Mouse (Mus musculus): ENCODE measurements around the gene Loxl3. TPM values are rescaled to one million over a fixed set of nuclear protein-coding genes. Genes with fewer than 3 reads are reported as not detected.
A peak's percentile ranks its signal among the peaks of the same experiment; 100 is the strongest.

Loxl3 gene
- total RNA-seq, 2 experiments from 2014 or later, result 0.46 TPM; not detected in 1

- ATAC-seq (replicated peaks; ENCODE audit: poor library complexity, severe bottlenecking), result peak; percentile 16; the same call in 1 of the 2 replicates
These were observed 43.8 kb downstream of the Loxl3 start, which contains the start of gene Pcgf1 for GRCm38 (mm10) chr6:83077630-83078323. Gene Pcgf1, plus strand, starts transcription at chr6:83077869.

- peak; percentile 91 for ATAC-seq (replicated peaks; ENCODE audit: poor library complexity, severe bottlenecking)
These were observed 44.4 kb downstream of the Loxl3 start for GRCm38 (mm10) chr6:83078324-83078858.

GRCm38 (mm10) chr6:83080210-83080609 is 46.2 kb downstream of the Loxl3 start:
- ATAC-seq (replicated peaks; ENCODE audit: poor library complexity, severe bottlenecking), result no peak

GRCm38 (mm10) chr6:83083497-83083896 is 49.5 kb downstream of the Loxl3 start:
- ATAC-seq (replicated peaks; ENCODE audit: poor library complexity, severe bottlenecking), result no peak

- ATAC-seq (replicated peaks; ENCODE audit: poor library complexity, severe bottlenecking), result no peak
These were observed 50.5 kb downstream of the Loxl3 start for GRCm38 (mm10) chr6:83084477-83084876.

GRCm38 (mm10) chr6:83086121-83087035 is 52.4 kb downstream of the Loxl3 start, which contains the start of gene Lbx2:
Gene Lbx2, plus strand, starts transcription at chr6:83086367.
- peak; percentile 48 for ATAC-seq (replicated peaks; ENCODE audit: poor library complexity, severe bottlenecking)

- 0 out of 2 replicates have a peak, but pooled peaks have one; percentile 6 for ATAC-seq (replicated peaks; ENCODE audit: poor library complexity, severe bottlenecking)
These were observed 53.4 kb downstream of the Loxl3 start for GRCm38 (mm10) chr6:83087205-83087925.

- no peak for ATAC-seq (replicated peaks; ENCODE audit: poor library complexity, severe bottlenecking)
These were observed 53.9 kb downstream of the Loxl3 start for GRCm38 (mm10) chr6:83087926-83088260.

- ATAC-seq (replicated peaks; ENCODE audit: poor library complexity, severe bottlenecking), result no peak
These were observed 58.6 kb downstream of the Loxl3 start for GRCm38 (mm10) chr6:83092416-83093127.

- no peak for ATAC-seq (replicated peaks; ENCODE audit: poor library complexity, severe bottlenecking)
These were observed 62.0 kb downstream of the Loxl3 start for GRCm38 (mm10) chr6:83095968-83096367.

- ATAC-seq (replicated peaks; ENCODE audit: poor library complexity, severe bottlenecking), result no peak
These were observed 64.4 kb downstream of the Loxl3 start for GRCm38 (mm10) chr6:83098411-83098810.

GRCm38 (mm10) chr6:83101316-83101687 is 67.3 kb downstream of the Loxl3 start, which contains the start of the genes Ccdc142 and Gm42688:
Gene Ccdc142, plus strand, starts transcription at chr6:83101601.
Gene Gm42688, plus strand, starts transcription at chr6:83101617.
- peak; percentile 82 for ATAC-seq (replicated peaks; ENCODE audit: poor library complexity, severe bottlenecking)

GRCm38 (mm10) chr6:83101688-83102556 is 67.9 kb downstream of the Loxl3 start:
- peak; percentile 74 for ATAC-seq (replicated peaks; ENCODE audit: poor library complexity, severe bottlenecking)

Other genes with a start within 250 kb of the Loxl3 start
- gene Sema4f, start 94.4 kb upstream of the Loxl3 start, total RNA-seq (2014; fragmentation: Nextera tagmentation), result not detected in 2 replicates
- not detected in 2 replicates for gene Sema4f, start 94.4 kb upstream of the Loxl3 start, total RNA-seq (2017)
- 2.2 TPM in 1 of 2 replicates, not detected in the other for gene M1ap, start 87.3 kb upstream of the Loxl3 start, total RNA-seq (2014; fragmentation: Nextera tagmentation)
- 2.7 and 6.3 TPM in 2 replicates for gene M1ap, start 87.3 kb upstream of the Loxl3 start, total RNA-seq (2017)
- 18.7 and 25.8 TPM in 2 replicates for gene Dok1, start 702 bp upstream of the Loxl3 start, total RNA-seq (2014; fragmentation: Nextera tagmentation)
- gene Dok1, start 702 bp upstream of the Loxl3 start, total RNA-seq (2017), result 9.0 and 16.1 TPM in 2 replicates
- 235 and 242 TPM in 2 replicates for gene Aup1, start 20.3 kb downstream of the Loxl3 start, total RNA-seq (2014; fragmentation: Nextera tagmentation)
- gene Aup1, start 20.3 kb downstream of the Loxl3 start, total RNA-seq (2017), result 120 and 136 TPM in 2 replicates
- 96.9 and 114 TPM in 2 replicates for gene Htra2, start 21.1 kb downstream of the Loxl3 start, total RNA-seq (2014; fragmentation: Nextera tagmentation)
- 66.2 and 81.3 TPM in 2 replicates for gene Htra2, start 21.1 kb downstream of the Loxl3 start, total RNA-seq (2017)
- gene Dqx1, start 23.7 kb downstream of the Loxl3 start, total RNA-seq (2014; fragmentation: Nextera tagmentation), result 0.81 and 2.4 TPM in 2 replicates
- 1.1 and 1.6 TPM in 2 replicates for gene Dqx1, start 23.7 kb downstream of the Loxl3 start, total RNA-seq (2017)
- not detected in 2 replicates for gene Tlx2, start 36.1 kb downstream of the Loxl3 start, total RNA-seq (2014; fragmentation: Nextera tagmentation)
- gene Tlx2, start 36.1 kb downstream of the Loxl3 start, total RNA-seq (2017), result not detected in 2 replicates
- gene Pcgf1, start 43.7 kb downstream of the Loxl3 start, total RNA-seq (2014; fragmentation: Nextera tagmentation), result 20.3 and 24.6 TPM in 2 replicates
- gene Pcgf1, start 43.7 kb downstream of the Loxl3 start, total RNA-seq (2017), result 10.9 and 11.5 TPM in 2 replicates
- gene Lbx2, start 52.2 kb downstream of the Loxl3 start, total RNA-seq (2014; fragmentation: Nextera tagmentation), result not detected in 2 replicates
- 1.3 TPM in 1 of 2 replicates, not detected in the other for gene Lbx2, start 52.2 kb downstream of the Loxl3 start, total RNA-seq (2017)
- gene Ccdc142, start 67.4 kb downstream of the Loxl3 start, total RNA-seq (2014; fragmentation: Nextera tagmentation), result 2.8 and 8.2 TPM in 2 replicates
- 2.5 and 5.7 TPM in 2 replicates for gene Ccdc142, start 67.4 kb downstream of the Loxl3 start, total RNA-seq (2017)
- 2.0 and 6.3 TPM in 2 replicates for gene Gm42688, start 67.4 kb downstream of the Loxl3 start, total RNA-seq (2014; fragmentation: Nextera tagmentation)
- gene Gm42688, start 67.4 kb downstream of the Loxl3 start, total RNA-seq (2017), result 2.6 TPM in 2 replicates
- 48.6 and 78.4 TPM in 2 replicates for gene Mrpl53, start 74.9 kb downstream of the Loxl3 start, total RNA-seq (2014; fragmentation: Nextera tagmentation)
- gene Mrpl53, start 74.9 kb downstream of the Loxl3 start, total RNA-seq (2017), result 14.6 and 29.1 TPM in 2 replicates
- gene Mogs, start 81.3 kb downstream of the Loxl3 start, total RNA-seq (2014; fragmentation: Nextera tagmentation), result 90.1 and 93.4 TPM in 2 replicates
- gene Mogs, start 81.3 kb downstream of the Loxl3 start, total RNA-seq (2017), result 137 and 158 TPM in 2 replicates
- 31.4 and 38.9 TPM in 2 replicates for gene Wbp1, start 87.4 kb downstream of the Loxl3 start, total RNA-seq (2014; fragmentation: Nextera tagmentation)
- gene Wbp1, start 87.4 kb downstream of the Loxl3 start, total RNA-seq (2017), result 77.6 and 91.3 TPM in 2 replicates
- gene Ino80b, start 91.3 kb downstream of the Loxl3 start, total RNA-seq (2014; fragmentation: Nextera tagmentation), result 17.2 and 22.8 TPM in 2 replicates
- gene Ino80b, start 91.3 kb downstream of the Loxl3 start, total RNA-seq (2017), result 32.9 and 47.6 TPM in 2 replicates
- 5.1 and 8.7 TPM in 2 replicates for gene Rtkn, start 101.3 kb downstream of the Loxl3 start, total RNA-seq (2014; fragmentation: Nextera tagmentation)
- gene Rtkn, start 101.3 kb downstream of the Loxl3 start, total RNA-seq (2017), result 2.1 and 5.0 TPM in 2 replicates
- gene Wdr54, start 122.2 kb downstream of the Loxl3 start, total RNA-seq (2014; fragmentation: Nextera tagmentation), result not detected in 2 replicates
- 0.04 TPM in 1 of 2 replicates, not detected in the other for gene Wdr54, start 122.2 kb downstream of the Loxl3 start, total RNA-seq (2017)
- 0.51 TPM in 1 of 2 replicates, not detected in the other for gene 1700003E16Rik, start 122.2 kb downstream of the Loxl3 start, total RNA-seq (2014; fragmentation: Nextera tagmentation)
- not detected in 2 replicates for gene 1700003E16Rik, start 122.2 kb downstream of the Loxl3 start, total RNA-seq (2017)
- gene Dctn1, start 131.7 kb downstream of the Loxl3 start, total RNA-seq (2014; fragmentation: Nextera tagmentation), result 27.3 and 71.9 TPM in 2 replicates
- 69.4 and 69.5 TPM in 2 replicates for gene Dctn1, start 131.7 kb downstream of the Loxl3 start, total RNA-seq (2017)
- gene Slc4a5, start 185.7 kb downstream of the Loxl3 start, total RNA-seq (2014; fragmentation: Nextera tagmentation), result not detected in 2 replicates
- 0.13 TPM in 1 of 2 replicates, not detected in the other for gene Slc4a5, start 185.7 kb downstream of the Loxl3 start, total RNA-seq (2017)